Mouse (Mus musculus): ENCODE data around the gene Rps6kb1.
A peak's percentile ranks its signal among the peaks of the same experiment; 100 is the strongest.

The Rps6kb1 gene

GRCm38 (mm10) chr11:86580319-86581113, 35.9 kb upstream of the Rps6kb1 start:
- DNase-seq = peak; percentile 33

GRCm38 (mm10) chr11:86579731-86580318, 35.2 kb upstream of the Rps6kb1 start:
- no peak for DNase-seq

DNA sequence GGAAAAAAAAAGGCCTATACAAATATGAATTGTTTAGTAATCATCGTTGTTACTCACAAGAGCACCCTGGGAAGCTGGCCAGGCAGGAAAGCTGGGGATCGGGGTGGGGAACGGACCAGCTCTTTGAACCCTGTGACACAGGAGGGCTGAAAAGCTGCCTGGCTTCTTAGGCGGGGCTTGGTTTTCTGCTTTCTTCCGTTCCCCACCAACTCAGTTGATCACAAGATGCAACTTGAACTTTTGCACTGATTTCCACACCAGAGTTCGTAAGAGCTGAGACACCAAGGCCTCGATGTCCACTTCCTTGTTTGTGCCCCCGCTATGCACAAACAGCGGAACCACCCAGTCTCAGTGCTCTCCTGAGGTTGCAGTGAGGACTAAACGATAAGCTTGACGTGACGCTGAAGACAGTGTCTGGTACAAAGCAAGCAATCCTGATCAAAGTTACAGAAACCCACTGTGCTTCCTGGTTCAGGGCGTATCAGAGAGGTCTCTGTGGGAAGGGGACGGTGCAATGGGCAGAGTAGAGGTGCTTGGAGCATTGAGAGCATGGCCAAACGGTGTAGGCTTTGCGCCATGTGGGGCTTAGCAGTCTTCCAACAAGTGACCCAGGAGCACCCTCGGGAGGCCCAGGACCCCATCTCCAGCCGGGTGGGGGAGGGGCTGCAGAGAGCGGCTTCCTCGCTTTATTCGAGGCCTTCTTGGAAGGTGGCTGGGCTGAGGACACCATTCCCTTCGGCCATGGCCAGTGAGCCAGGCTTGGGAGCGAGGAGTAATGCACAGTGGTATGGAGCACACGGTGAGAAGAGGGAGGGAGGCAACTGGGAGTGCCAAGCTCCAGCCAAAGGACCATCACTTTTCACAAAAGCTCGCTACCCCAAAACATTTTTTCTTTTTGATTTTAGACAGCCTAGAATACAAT, 34.5 kb upstream of the Rps6kb1 start:
- peak; percentile 67 for DNase-seq

GRCm38 (mm10) chr11:86578106-86578808, 33.7 kb upstream of the Rps6kb1 start:
- no peak for DNase-seq

GRCm38 (mm10) chr11:86577231-86577630, 32.6 kb upstream of the Rps6kb1 start:
- DNase-seq = peak; percentile 30

- no peak for DNase-seq
These were observed 31.2 kb upstream of the Rps6kb1 start for GRCm38 (mm10) chr11:86575632-86576378.

- no peak for DNase-seq
These were observed 29.8 kb upstream of the Rps6kb1 start for GRCm38 (mm10) chr11:86574408-86574807.

- peak; percentile 52 for DNase-seq
These were observed 29.1 kb upstream of the Rps6kb1 start for GRCm38 (mm10) chr11:86573646-86574231.

DNA sequence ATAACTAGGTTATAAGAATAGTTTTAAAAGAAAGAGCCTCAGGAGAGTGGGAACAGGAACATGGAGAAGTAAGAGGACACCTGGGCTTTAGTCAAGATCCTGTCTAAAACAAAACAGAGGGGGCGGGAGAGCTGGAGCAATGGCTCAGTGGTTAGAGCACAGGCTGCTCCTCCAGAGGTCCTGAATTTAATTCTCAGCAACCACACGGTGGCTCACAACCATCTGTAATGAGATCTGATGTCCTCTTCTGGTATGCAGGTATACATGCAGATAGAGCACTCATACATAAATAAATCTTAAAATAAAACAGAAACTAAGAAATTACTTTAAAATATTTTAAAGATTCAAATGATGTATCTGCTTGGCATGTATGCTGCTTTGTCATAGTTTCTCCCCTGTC, 28.0 kb upstream of the Rps6kb1 start:
- no peak for DNase-seq

DNA sequence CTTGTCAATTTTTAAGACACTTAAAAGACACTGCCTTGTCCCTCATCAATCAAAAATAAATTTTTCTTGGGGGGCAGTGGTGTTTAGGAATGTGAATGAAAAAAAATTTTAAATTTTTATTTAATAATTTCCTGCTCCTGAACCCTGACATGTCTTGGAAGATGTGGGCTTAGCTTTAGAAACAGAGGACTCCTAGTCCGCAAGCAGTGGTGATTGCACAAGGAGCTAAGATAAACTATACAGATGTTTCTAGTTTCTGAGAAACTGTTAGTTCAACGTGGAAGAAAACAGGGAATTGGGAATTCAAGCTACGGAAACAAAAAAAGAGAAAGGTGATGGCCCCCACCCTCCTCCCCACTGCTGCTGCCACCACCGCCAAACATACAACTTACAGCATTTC, 27.3 kb upstream of the Rps6kb1 start:
- DNase-seq = no peak

GRCm38 (mm10) chr11:86571047-86571855, 26.6 kb upstream of the Rps6kb1 start:
- no peak for DNase-seq

DNA sequence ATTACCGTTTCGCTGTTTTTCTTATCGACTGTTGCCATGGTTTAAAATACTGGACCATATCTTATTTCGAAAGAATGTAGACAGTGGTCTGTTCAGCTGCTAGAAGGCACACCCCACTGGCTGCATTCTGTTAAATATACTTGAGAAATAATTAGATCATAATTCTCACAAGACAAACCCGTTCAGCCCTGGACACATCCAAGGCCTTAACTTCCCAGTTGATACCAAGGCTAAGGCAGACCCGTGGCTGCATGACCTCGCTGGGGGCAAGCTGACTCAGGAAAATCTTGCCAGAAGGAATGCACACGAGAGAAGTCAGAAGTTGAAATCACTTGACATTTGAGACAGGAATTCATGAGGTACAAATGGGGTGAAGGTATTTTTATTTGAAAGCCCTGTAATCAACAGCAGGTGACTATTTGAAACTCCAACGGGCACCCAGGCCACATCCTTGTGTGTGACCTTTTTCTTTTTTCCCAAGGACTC, 25.7 kb upstream of the Rps6kb1 start:
- DNase-seq = no peak

DNA sequence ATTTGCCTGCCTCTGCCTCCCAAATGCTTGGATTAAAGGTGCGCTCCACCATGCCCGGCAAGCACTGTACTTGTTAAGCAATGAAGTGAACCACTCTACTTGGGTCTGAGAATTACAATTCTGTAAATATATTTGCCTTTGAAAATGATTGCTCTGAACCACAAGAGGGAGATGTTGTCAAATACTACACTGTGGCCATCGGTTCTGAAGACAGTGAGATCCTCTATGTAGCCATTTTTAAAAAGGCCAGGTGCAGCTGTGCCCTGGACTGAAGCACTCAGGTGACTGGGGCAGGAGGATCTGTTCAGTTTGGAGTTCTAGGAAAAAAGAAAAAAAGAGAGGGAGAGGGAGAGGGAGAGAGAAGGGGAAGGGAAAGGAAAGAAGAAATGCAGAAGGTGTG, 23.8 kb upstream of the Rps6kb1 start:
- DNase-seq = no peak

DNA sequence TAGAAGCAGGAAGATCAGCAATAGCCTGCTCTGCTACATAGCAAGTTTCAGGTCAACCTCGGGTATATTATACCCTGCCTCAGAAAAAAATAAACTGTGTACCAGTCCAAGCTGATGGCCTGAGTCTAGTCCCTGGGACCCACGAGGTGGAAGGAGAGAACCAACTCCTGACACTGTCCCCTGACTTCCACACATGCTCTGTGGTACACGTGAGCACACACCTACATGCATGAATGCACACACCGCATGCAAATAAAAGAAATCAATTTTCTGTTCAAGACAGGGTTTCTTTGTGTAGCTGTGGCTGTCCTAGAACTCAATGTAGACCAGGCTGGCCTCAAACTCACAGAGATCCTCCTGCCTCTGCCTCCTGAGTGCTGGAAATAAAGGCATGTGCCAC, 13.7 kb upstream of the Rps6kb1 start:
- no peak for DNase-seq

- no peak for DNase-seq
These were observed 8.9 kb upstream of the Rps6kb1 start for GRCm38 (mm10) chr11:86553525-86553924.

GRCm38 (mm10) chr11:86547412-86547811, 2.8 kb upstream of the Rps6kb1 start:
- peak; percentile 48 for DNase-seq

DNA sequence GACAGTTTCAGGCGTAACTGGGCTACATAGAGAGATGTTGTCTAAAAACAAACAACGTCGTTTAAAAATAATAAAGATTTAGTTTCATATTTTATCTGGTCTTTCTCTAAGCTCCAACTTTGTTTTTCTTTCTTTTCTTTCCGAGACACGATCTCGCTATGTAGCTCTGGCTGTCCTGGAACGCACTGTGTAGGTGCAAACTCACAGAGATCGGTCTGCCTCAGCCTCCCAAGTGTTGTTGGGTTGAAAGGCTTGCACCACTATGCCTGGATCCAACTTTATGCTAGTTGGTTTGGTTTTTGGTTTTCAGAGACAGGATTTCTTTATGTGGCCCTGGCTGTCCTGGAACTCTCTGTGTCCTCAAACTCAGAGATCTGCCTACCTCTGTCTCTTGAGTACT, 951 bp upstream of the Rps6kb1 start:
- DNase-seq = no peak

DNA sequence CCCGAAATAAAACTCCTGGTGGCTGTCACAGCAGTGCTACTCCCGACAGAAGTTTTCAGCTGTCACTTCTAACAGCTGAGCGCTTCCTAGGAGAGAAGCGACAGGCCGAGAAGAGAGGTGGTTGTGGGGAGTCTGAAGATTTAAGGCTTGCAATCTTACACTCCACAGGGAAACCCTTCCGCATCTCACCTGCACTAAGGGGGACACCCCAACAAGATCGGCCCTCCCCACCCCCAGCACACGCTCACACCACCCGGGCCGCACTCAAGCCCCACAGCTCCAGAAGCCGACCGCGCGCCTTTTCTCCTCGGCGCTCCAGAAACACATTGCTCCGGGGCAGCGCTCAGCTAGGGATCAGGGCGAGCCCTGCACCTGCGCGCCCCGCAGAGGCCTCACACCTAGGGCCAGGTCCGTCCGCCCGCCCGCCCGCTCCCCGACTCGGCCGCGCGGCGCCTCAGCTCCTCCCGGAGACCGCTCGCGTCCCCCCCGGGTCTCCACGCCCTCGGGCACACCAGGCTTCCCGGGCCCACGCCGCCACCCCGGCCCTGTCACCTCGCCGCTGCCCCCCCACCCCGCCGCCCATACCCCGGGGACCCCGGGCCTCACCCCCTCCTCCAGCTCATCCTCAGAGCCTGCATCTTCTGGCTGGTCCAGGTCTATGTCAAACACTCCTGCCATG, 506 bp downstream of the Rps6kb1 start:
- DNase-seq = no peak

DNA sequence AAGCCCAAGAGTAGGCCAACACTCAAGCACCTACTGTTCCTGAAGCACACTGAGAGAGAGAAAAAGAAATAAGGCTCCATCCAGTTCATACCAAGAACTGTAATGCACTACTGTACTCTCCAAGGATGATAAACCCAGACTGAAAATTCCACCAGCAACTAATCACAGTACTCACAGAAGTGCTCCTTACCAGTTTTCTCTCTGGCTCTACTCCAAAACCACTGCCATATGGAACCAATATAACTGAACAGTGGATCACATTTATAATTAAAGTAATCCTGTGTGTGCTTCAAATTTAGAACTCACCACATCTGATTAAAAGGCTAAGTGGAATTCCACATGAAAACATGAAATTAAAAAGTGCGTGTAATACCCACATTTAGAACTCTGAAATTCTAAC, 1.8 kb downstream of the Rps6kb1 start:
- no peak for DNase-seq

GRCm38 (mm10) chr11:86540476-86540845, 4.1 kb downstream of the Rps6kb1 start:
- no peak for DNase-seq
